Mouse (Mus musculus): ENCODE results near the gene Kiss1.

DNA sequence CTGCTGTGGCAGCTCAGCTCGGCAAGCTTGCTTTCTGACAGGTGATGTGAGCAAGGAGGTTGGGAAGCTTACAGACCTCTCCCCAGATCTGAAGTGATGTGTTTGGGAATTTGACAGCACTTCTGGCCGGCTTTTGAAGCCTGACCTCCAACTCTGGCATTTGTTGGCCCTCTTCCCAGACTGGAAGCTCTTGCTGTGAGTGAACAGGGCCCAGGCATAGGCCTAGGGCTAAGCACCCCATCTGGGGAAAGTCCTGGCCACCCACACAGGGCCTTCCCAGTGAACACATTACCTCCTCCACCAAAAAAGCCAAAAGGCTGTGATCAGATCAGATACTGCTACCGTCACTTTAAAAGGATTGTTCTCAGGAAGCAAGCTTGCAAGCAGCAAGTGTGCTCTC lies 19.1 kb upstream of the Kiss1 start:
- TF ChIP-seq CEBPB (IDR thresholded peaks at IDR 0.05; ENCODE audit: low read depth) (no peak), CTCF (IDR thresholded peaks at IDR 0.05; ENCODE audit: control insufficient read depth, insufficient read depth, insufficient read length) (no peak), MAX (IDR thresholded peaks at IDR 0.05) (no peak)

All from C2C12 (cell line).